Mouse (Mus musculus): Measurements from ENCODE around the gene Olfr1033.
"Not testable (repeated sequence)": the region's sequence is repeated elsewhere in the genome, so short reads cannot be mapped to it uniquely, and the experiment has no call there.

The Olfr1033 gene

GRCm38 (mm10) chr2:86020406-86020805 is at the start of gene Olfr1033:
Gene Olfr1033, plus strand, starts transcription at chr2:86020633.
- DNase-seq, result peak; percentile 14

DNA sequence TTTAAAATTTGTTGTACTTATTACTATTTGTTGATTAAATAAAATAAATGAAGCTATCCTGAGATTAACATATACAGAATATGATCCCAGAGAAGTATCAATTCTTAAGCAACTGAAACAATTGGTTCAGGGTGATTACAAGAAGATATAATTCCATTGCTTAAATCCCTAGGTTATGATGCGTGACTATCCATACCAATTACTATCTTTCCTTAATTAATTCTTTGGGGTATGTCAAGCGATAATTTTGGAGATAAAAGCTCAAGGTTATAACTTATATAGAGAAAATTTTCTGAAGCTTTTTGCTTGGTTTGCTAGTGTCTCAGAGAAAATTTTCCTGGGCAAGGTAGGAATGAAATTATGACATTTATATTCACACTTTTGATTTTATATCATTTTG is 46.8 kb upstream of the Olfr1033 start, which contains the start of gene Olfr1029:
Olfr1029 (plus strand) TSS at position 301 of the 400 bp plus-strand sequence.
- no peak for DNase-seq

- DNase-seq, result no peak
Observed at GRCm38 (mm10) chr2:85978976-85979375, 41.5 kb upstream of the Olfr1033 start, which contains the start of gene Olfr1030. Gene Olfr1030, plus strand, starts transcription at chr2:85979276.

DNA sequence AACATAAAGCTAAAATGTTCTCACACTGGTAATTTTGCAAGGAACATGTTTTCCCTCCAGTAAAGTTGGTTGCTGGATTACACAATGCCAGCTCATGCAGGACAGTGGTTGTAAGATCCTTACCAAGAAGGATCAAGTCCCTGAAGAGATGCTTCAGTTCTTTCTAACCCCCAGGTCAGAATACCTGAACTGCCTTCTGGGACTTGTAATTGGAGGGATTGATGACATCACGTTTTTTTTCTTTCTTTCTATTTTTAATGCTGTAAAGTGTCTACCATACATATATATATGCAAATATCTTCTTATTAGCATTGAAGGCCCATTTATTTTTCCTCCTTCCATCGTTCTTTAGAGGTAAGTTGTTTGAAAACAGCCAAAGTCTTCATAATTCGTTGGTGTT is 30.4 kb upstream of the Olfr1033 start, which contains the start of gene Olfr1031:
Olfr1031 (plus strand) TSS at position 301 of the 400 bp plus-strand sequence.
- no peak for DNase-seq

DNA sequence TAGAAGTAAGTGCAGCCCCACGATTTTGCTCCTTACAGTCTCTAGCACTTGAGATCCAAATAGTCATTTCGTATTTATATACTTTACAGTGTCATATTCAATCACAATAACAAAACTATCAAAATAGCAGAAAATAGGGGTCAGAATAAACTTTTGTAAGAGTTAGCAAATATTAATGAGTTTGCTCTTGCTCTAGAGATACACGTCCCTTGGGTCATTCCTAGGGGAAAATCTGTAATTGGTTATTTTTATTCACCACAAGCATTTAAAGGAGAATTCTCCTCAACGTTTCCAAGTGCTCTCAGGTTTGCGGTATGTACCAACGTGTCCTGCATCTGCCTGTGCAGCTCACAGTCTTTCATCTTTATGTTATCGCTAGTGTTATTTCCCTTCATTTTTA is 15.2 kb upstream of the Olfr1033 start, which contains the start of gene Olfr1032:
Olfr1032 (plus strand) TSS at position 301 of the 400 bp plus-strand sequence.
- no peak for DNase-seq

GRCm38 (mm10) chr2:86021518-86021917 is 1.1 kb downstream of the Olfr1033 start:
- not testable (repeated sequence) for DNase-seq

DNA sequence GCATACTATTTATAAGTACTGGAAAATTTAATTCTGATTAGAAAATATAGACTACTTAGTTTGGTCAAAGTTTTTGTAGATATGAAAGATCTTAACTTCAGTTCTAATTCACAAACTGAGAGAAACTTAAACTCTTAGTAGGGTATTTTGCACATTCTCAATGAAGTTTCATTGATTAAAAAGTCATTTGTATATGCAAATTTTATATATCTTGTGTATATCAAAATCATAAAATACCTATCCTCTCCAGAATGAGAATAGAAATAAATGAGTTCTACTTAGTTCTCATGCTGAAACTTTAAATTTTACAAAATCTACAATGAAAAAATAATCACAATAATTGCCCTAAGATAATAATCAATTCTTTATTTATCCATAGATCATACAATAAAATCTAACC is 25.1 kb downstream of the Olfr1033 start, which contains the start of gene Olfr1034:
Olfr1034 (plus strand) TSS at position 301 of the 400 bp plus-strand sequence.
- DNase-seq, result no peak

DNA sequence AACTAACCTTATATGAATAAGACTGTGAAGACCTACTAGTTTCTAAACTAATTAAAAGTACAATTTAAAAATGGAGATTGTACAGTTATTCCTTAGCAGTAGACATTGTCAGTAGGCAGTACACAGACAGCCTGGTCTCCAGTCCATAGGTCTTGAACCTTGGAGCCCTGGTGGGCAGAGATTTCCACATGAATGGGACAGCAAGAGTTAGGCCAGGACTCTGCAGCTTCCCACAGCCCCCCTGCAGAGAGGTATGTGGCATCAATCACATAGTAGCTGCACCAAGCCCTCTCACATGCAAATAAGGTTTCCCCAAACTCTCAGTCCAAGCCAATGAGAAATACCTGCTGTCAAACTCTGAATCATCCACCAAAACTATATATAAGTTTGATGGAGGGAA is 30.3 kb downstream of the Olfr1033 start:
- DNase-seq, result not testable (repeated sequence)

DNA sequence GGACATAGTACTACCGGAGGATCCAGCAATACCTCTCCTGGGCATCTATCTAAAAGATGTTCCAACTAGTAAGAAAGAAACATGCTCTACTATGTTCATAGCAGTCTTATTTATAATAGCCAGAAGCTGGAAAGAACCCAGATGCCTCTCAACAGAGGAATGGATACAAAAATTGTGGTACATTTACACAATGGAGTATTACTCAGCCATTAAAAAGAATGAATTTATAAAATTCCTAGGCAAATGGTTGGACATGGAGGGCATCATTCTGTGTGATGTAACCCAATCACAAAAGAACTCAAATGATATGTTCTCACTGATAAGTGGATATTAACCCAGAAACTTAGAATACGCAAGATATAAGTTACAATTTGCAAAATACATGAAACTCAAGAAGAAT is 43.3 kb downstream of the Olfr1033 start:
- DNase-seq, result not testable (repeated sequence)

GRCm38 (mm10) chr2:86070189-86070588 is 49.8 kb downstream of the Olfr1033 start:
- DNase-seq, result no peak

GRCm38 (mm10) chr2:86073692-86074091 is 53.3 kb downstream of the Olfr1033 start, which contains the start of gene Olfr1036:
Gene Olfr1036, plus strand, starts transcription at chr2:86073992.
- DNase-seq, result not testable (repeated sequence)

DNA sequence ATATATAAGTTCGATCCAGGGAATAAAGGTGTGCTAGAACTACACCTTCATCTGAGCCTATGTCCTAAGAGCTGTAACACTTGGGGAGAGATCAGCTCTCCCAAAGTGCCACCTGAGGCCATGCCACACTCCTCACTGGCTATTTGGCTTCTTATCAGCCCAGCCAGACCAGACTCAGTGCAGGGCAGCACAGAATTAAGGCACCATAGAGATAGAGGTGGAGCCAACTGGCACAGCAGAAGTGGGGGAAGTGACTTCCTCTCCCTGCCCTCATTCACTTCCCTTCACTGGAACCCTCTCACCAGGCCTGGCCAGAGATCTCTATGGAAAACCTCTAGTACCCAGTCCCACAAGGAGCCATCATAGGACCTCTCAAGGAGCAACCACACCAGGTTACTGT is 60.0 kb downstream of the Olfr1033 start:
- not testable (repeated sequence) for DNase-seq

- DNase-seq, result no peak
Observed at GRCm38 (mm10) chr2:86087285-86087684, 66.9 kb downstream of the Olfr1033 start, which contains the start of gene Olfr1037. Gene Olfr1037, minus strand, starts transcription at chr2:86087385.

Data from kidney, postnatal 14 days (tissue).